Mouse (Mus musculus) embryo, embryonic 11.5 days (tissue): ENCODE data around the gene Lpin1.

Experiments used
- DNase-seq: peaks from one replicate; pipeline ENCODE4 v3.0.0-alpha.2; 2012; ENCODE audit warnings: low read depth, low spot score

Lpin1 gene

DNA sequence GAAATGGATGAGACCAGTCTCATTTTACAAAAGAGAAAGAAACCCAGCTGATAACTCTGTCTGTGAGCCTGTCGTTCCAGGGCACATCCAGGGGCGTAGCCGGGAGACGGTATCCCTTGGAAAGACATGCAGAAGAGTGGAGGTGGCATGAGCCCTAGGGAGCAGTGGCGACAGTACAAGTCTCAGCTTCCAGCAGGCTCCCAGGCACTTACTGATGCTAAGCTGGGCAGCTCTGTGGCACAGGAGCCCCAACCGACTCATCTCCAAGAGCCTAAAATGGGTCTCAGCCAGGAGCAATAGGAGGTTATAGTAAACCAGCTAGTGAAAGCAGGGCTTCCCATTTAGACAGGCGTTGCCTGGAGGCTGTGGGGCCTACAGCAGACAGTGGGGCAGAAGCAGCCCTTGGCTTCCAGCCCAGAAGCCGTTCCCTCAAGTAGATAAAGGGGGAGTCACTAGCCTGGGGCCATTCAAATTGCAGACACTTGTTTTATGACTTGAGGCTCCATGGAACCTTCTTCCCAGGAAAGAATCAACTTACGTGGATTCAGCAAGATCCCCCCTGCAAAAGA is 33.0 kb downstream of the Lpin1 start:
- no peak for DNase-seq

DNA sequence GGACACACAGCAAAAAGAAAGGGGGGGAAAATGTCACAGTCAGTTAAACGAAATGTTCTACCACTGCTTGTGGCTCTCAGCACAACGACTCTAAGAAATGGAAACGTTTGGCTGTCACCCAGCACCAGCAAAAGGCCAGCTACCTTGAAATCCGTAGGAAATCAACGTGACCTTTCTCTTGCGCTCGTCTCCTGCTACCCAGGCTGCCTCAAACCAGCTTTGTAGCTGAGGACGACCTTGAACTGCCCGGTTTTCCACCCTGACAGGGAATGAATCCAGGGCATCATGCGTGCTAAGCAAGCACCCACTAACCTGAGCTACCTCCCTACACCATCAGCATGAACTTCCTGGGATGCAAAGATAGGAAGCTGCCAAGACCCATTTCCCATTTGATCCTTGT is 39.5 kb downstream of the Lpin1 start:
- DNase-seq, result no peak

DNA sequence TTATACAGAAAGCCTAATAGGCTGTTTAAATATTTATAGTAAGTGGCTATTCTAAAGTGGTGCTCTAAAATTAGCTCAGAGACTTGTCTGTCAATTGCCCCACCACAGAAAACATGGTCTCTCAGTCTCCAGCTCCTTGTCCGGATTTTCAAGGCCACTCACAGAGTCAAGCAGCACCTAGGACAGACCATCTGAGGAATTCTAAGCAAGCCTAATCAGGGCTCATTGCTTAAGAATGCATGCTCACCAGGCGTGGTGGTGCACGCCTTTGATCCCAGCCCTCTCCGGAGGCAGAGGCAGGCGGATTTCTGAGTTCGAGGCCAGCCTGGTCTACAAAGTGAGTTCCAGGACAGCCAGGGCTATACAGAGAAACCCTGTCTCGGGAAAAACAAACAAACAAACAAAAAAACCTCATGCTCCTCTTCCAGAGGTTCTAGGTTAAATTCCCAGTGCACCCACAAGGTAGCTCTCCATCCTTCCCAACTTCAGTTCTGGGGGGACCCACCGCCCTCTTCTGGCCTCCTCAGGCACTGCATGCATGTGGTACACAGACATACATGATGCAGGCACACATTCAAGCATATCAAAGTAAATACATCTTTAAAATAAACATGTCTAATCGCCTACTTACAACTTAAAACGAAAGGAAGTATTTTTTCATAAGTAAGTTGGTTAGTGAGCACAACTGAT is 40.2 kb downstream of the Lpin1 start:
- no peak for DNase-seq

DNA sequence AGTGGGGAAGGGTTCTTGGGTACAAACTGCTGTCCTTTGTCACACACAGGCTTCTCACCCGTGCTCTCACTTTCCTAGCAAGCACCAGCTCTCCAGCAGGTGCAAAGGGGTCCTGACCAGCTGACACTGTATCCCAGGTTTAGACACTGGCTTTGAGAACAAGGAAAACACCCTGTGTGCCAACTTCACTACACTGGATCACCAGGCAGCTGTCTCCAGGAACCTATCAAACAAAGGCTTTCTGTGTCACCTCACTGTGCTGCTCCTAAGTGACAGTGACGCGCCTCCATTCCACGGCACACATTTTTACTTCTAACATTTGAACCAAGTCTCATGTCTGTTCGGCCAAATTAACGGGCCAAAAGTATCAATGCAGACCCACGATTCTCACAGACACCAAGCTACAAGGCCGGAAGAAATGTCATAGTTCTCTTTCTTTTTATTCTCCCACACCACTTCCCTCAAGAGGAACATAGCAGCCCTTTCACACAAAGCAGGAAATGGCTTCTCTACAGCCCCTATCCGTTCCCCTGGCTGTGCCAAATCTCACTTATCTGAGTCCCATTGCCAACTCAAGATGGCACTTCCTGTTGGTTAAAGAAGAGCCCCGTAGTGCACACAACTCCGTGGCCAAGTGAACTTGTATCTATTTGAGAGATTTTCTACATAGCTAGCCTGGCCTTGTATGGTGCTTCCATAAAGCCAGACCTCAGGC is 41.7 kb downstream of the Lpin1 start:
- no peak for DNase-seq

DNA sequence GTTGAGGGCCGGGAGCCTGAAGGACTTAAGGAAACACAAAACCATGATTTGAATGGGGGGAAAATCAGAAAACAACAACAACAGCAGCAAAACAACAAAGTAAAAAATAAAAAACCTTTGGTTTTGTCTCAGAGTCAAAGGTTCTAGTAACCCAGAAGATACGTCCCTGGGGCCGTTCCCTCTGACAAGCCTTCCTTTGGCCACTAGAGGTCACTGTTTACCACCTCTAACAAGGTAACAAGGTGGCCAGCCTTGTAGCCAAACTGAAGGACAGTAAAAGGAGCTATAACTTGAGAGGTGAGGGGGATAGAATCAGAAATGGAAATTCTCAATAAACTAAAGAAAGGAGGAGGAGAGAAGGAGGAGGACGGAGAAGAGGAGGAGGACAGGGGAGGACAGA is 42.3 kb downstream of the Lpin1 start:
- peak; percentile 76 for DNase-seq

DNA sequence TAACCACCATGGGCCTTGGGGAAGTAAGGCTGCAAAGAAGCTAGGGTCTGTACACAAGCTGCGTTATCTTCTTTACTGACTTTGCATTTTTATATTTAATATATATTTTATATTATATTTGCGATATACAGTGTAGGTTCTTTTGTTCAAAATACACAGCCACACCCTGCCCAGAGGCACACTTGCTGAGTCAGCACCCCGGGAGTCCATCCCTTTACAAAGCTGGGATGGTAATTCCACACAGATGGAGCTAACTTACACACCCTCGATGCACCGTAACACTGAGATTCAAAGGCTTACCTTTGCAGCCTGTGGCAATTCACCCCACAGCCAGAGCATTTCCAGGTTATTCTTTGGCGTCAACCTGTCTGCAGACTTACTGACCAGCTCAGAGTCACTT is 42.7 kb downstream of the Lpin1 start:
- no peak for DNase-seq

DNA sequence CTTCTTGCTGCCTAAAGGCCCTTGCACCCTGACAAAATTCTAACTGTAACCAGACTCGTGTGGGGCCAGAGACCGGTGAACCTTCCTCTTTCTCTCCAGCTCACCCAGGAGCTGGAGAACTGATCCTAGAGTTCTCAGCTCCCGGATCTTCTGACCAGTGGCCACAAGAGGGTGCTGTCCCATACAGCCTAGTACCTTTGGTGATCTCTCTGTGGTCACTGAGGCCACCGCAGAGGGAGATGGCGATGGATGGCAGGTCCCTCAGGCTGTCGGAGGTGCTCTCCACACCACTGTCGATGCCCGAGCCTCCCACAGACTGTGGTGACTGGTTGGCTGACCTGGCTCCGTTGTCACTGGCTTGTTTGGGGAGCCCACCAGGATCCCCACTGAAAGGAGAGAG is 47.3 kb downstream of the Lpin1 start:
- no peak for DNase-seq

DNA sequence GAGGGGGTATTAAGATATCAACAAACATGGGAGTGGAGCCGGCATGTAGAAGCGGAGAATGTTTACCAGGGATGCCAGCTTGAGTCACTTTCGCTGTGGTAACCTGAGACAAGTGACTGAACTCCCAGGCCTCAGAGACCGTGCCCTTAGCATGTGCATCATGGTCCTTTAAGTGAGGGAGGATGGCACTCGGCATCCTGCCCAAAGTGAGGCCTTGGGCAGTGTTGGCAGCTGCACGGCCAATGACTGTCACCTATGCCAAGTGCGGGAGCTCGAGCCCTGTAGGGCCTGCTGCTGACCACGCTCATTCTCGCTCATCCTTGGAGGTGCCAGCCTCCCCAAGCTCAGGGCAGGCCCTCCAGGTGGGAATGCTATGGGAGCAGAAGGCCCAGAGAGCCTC is 48.1 kb downstream of the Lpin1 start:
- no peak for DNase-seq

DNA sequence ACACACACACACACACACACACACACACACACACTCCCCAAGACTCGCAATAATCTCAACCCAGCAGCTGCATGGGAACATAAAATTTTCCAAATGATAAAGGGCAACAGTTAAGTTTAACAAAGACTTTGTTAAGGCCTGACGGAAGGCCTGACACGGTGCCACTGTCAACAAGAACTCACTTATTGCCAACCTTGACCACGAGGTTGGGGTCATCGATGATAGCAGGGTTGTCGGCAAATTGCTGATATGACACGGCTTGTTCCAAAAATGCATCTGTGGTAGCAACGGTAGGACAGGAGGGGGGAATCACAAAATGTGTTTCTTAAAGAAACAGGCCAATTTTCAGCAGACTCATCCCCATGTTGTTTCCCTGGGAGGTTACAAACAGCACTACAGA is 48.6 kb downstream of the Lpin1 start:
- DNase-seq, result no peak

DNA sequence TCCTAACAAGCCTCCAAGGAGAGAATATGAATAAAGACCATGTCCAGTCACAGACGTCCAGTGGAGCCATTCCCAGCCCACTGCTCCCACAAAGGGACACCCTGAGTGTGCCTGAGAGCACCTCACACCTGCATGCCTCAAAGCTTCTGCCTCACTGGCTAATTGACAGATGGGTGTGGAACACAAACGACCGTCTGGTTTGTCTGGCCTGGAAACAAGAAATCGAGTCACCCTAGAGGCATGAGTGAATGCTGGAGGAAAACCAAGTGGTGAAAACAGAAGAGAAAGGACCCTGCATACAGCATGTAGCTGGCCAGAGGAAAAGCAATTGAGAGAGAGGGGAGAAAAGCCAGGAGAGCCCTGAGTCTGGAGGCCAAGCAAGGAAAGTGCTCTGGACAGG is 53.5 kb downstream of the Lpin1 start:
- no peak for DNase-seq

DNA sequence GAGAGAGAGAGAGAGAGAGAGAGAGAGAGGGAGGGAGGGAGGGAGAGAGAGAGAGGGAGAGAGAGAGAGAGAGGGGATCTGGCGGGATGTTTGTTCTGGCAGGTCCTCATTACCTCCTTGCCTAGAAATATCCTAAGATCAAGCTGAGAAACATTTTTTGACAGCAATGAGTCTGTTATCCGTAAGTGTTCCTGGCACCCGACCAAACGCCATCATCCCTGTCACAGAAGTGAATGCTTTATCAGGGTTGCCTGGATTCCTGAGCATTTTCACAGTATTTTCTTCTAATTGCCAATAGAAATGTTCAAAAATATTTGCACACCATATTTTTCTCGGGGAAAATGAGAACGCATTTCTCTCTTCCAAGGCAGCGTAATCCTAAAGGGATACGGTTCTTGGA is 56.6 kb downstream of the Lpin1 start:
- no peak for DNase-seq

DNA sequence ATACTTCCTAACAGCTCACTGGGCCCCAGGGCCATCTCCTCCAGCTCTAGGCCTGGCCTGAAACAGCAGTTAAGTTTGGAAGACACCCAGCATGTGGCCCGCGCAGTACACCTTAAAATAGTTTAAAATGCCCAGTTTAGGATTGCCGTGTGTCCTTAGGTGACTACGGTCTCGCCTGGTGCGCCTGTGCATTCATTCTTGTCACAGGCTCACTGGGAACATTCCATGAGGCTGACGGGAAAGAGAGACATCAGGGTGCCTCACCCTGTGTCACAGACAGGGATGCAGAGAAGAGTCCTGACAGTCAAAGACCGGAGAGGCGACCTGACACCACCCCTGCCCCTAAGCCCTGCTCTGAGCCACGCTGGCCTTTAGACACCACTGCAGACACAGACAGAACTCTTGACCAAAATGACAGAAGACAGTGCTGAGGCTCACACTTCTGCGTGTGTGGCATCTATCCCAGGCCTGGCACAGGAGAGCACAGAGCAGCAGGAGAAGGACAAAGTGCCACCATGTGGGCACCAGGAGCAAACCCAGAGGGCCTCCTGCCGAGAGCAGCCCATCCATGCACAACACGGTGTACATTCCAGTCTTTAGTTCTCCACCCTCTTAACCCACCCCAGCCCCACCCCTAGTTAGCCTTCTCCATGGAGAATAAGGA is 58.5 kb downstream of the Lpin1 start:
- DNase-seq, result no peak

DNA sequence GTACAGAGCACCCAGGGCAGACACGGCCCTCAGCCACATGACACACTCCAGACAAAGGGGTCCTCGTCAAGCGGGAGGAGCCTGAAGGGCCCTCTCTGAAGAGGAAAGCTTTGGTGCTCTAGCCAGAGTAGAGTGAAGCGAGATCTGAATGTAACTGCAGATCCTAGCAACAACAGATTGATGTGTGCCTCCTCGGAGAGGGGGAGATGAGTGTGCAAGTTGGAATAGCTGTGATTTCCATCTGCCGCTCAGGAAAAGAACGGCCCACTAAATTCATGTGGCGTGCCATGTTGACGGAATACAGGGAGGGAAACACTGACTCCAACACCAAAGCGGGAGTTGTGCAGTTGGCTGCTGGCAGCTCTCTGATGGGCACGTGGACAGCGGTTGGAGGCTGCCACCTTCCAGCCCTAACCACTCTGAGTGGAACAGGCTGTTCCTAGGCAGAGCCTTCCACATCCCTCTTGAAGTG is 59.7 kb downstream of the Lpin1 start:
- DNase-seq, result no peak

DNA sequence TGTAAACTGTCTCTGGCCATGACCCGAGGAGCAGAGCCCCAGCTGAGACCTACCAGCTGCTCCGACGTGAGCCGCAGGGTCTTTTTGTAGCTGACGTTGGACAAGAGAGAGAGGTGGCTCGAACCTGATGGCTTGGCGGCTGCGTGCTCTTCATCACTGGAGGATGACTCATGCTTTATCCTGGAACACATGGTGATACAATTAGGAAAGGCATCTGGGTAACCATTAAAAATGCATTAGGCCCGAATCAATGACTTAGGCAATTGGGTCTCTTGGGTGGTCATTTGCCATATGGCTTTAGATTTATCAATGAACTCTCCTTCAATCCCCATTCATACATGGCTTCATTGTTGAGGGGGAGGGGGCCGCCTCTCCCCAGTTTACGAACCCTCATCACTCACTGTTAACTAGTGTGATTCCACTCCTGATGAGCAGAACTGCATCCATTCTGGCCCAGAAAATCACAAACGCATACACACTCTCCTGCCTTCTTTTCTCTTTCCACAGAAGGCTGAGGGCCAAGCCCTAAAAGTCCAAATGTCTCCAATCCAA is 61.9 kb downstream of the Lpin1 start:
- DNase-seq, result no peak

DNA sequence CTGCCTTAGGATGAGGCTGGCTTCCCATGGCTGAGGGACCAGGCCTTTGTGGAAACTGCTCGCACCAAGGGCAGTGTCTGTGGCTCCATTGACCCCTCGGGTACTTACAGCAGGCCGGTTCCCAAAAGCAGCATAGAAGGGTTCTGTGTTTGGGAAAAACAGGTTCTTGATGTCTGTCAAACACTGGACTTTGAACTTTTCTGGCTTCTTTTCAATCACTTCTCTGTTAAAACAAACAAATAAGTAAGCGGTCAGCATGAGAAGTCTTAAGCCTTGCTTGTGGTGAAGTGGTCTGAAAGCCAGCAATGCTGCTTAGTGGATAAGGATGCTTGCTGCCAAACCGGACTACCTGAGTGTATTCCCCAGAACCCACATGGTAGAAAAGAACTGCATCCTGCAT is 69.2 kb downstream of the Lpin1 start:
- no peak for DNase-seq

DNA sequence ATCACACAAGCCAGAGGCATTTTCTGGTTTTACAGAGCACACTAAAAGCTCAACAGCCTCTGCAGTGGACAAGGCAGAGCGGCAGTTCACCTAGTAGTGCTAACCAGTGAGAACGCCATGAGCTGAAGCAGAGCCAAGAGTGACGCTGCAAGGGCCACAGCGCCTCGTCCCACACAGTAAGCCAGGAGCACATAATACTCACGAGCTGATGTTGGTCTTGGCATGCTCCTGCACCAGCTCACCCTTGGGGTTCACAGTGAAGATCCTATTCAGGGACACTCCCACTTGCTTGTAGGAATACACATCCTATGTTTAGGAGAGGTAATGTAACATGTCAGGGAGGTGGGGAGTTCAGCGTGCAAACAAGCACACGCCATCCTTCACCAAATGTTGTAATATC is 70.1 kb downstream of the Lpin1 start:
- DNase-seq, result no peak

DNA sequence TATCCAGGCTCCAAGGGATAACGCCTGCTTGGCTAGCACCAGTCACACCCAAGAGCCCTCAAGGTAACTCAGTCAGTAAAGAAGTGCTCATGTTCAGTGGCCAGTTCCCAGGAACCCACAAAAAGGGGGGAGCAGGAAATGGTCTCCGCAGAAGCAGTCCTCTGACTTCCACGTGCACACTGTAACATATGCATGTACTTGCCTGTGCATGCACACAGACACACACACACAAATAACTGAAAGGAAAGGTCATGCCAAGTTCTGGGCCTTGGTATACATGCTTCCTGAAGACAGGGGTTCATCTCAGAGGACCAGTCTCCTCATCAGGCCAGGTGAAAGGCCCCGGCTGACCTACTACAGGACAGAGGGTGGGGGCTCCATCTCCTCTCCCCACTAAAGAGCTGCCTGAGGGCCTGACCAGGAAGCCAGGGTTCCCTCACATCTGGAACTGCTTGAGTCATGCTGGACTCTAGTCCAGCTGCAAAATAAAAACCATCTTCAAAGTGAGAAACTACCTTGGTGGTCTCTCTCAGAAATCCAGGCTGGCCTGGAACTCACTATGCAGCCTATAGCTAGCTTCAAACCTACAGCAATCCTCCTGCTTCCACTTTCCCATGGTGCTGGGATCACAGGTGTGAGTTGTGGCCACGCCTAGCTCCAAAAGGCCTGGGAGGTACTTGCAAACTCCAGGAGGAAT is 70.7 kb downstream of the Lpin1 start:
- DNase-seq, result no peak

DNA sequence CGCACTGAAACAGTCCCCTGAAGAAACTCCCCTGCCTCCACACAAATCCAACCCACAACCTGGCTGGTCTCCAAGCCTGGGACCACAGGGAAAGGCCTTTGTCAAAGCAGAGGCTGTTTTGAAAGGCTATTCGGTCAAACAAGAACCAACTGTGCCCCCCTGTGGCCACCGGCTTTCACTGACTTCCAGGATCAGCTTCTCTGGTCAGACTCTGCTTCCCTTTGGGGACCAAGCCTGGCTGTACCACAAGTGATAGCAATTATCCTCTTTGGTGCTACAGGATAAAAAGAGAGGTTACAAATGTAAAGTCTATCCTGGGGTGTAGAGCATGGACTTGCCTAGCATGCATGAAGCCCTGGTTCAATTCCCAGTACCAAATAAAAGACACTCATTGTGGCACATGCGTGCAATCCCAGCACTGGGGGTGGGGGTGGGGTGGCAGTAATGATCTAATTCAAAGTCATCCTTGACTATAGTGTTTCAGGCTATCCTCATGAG is 77.4 kb downstream of the Lpin1 start:
- DNase-seq, result peak; percentile 68

DNA sequence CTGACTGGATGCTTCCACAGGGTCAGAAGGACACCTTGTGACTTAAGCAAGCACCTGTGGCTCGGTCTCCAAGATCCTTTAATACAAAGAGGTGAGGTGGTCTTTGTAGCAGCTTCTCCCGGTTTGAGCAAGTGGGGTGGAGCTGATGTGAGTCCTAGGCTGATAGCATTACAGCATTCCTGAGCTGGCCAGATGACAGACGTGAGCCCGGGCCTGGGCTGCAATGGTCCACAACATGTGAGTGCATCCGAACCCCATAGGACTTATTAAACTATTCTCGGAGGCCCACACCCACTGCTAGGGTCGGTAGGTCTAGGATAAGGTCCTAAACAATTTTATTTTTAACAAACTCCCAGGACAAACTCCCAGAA is 77.9 kb downstream of the Lpin1 start:
- DNase-seq, result no peak

DNA sequence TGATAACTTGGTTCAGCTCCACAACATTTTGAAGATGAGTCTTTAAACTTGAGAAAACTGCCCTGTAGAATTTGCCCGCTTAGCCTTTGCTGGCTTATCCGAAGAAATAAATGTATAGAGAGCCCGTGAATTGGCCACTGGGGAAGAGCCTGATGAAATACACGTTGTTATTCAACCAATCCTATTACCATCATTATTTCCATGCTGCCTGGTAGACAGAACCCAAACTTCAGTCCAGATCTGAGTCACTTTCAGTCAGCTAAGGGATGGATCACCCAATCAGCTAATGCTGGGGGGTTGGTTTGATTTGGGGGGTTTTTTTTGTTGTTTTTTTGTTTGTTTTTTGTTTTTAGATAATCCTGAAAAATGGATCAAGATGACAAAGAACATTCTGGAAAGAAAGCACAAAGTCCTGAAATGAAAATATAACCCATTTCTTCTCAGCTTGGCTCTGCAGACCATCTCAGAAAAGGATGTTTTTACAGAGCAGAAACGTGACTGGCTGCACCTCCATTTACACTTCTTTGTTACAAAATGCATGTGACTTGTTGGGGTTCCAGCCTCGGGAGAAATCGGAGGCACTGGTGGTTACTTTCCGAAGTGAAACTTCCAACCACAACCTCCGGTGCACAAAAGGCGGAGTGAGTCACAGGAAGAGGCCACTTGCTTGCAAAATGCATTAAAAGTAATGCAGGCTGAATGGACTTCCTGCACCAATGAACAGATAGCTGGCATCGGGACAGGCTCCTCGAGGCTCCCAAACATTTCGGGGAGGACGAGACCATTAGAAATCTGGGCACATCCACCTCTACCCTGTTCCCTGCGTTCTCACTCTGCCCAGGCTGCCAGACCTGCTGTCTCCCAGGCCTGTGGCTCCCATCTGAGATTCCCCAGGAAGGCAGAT is 78.6 kb downstream of the Lpin1 start:
- DNase-seq, result no peak

DNA sequence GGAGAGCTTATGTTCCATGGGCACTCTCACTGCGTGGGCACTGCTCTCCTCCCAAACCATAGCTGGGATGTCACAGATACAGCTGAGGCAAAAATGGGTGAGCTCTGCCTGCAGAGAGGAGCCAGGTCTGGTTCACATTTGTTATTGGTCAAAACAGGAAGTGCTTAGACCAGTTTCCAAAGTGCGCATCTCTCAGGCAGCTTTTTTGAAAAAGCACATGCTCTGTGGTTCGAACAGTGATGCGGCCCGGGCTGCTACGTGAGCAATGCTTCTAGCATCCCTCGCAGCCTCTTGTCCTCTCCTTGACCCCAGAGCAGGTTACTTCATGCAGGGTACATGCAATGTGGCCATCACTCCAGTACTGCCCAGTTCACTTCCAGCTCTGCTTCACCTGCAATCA is 82.1 kb downstream of the Lpin1 start:
- DNase-seq, result no peak
